Mouse (Mus musculus) brain, embryonic 14.5 days (tissue): ENCODE results near the gene Ctdsp2.

Experiments
- CTCF ChIP-seq: fragments of 200-500 bp; IDR thresholded peaks from 2 replicates; pipeline ENCODE4 v1.5.1; 2012; ENCODE audit warnings: inconsistent platforms, mild to moderate bottlenecking, moderate library complexity, borderline replicate concordance; ENCODE audit not compliant: insufficient read depth, insufficient read length; ENCODE audit errors: extremely low read depth
- POLR2A ChIP-seq: fragments of 200-500 bp; IDR thresholded peaks from 2 replicates; pipeline ENCODE4 v1.6.1; 2012; ENCODE audit warnings: mild to moderate bottlenecking, inconsistent platforms, borderline replicate concordance; ENCODE audit not compliant: poor library complexity, insufficient read depth, insufficient read length, severe bottlenecking; ENCODE audit errors: extremely low read depth

- TF ChIP-seq CTCF (no peak), POLR2A (no peak)
These were observed 18.0 kb upstream of the Ctdsp2 start for GRCm38 (mm10) chr10:126960496-126960895.
